Mouse (Mus musculus): ENCODE results near the gene Fam198a.

Fam198a gene

DNA sequence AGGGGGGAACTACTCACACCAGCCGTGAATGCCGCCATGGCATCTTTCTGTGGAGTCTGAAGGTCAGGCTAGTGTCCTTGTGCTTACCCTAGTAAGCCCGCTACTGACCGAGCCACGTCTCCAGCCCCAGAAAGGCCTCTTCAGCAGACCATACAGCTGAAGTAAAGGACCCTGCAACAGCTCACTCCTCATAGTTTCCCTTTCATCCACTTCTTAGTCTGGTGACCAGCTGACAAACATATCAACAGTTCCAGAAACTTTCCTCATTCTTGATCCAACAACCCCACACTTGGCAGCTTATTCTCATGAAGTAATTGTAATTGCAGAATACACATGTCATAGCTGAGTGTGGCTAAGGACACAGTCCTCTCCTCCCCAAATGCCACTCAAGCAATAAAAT, 73.1 kb downstream of the Fam198a start:
- DNase-seq, result no peak

GRCm38 (mm10) chr9:122024419-122024818, 73.6 kb downstream of the Fam198a start:
- peak; percentile 38 for DNase-seq

GRCm38 (mm10) chr9:122025855-122026590, 75.2 kb downstream of the Fam198a start:
- peak; percentile 71 for DNase-seq

GRCm38 (mm10) chr9:122027081-122027913, 76.5 kb downstream of the Fam198a start:
- DNase-seq, result peak; percentile 99

- DNase-seq, result peak; percentile 64
These were observed 77.3 kb downstream of the Fam198a start for GRCm38 (mm10) chr9:122027914-122028745.

DNA sequence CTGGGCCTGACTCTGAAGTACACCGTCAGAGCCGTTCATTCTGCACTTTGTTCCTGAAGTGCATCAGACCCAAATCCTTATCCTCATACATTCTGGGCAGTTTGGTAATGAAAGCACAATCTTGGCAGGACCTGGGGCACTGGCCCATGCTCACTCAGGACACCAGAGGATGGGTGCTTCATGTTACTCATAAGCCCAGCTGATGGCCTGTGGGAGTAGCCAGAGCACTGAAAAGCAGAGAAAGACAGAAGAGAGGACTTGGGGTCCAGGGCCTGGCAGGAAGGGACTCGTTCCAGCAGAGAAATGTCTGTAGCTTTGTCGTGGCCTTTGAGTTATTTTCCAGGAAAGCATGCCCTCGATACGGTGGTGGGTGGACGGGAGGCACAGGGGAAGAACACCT, 79.0 kb downstream of the Fam198a start:
- DNase-seq, result peak; percentile 40

Measured in cerebellum, adult 9-11 months (tissue).